Mouse (Mus musculus) MEL (cell line): ENCODE data around the gene Tbx15. TPM values are rescaled to one million over a fixed set of nuclear protein-coding genes. Genes with fewer than 3 reads are reported as not detected.

ENCODE experiments used
- DNase-seq: peaks from one replicate; pipeline ENCODE4 v3.0.0; 2011; ENCODE audit warnings: low read depth, low spot score
- H3K27ac ChIP-seq: 2 replicates; pipeline ENCODE4 v1.5.1; 2012; ENCODE audit warnings: low read depth, mild to moderate bottlenecking, control low read depth, low read length, moderate library complexity; ENCODE audit not compliant: control insufficient read depth
- H3K27me3 ChIP-seq, 2 experiments: fragments of 150-350 bp in 1 of 2; sonication (generic) in 1 of 2; 2 replicates each; pipeline ENCODE4 v1.6.1; 2012; ENCODE audit warnings: low read length in 2 of 2, mild to moderate bottlenecking in 2 of 2, improper control_type of control experiment in 1 of 2, moderate library complexity in 1 of 2; ENCODE audit not compliant: insufficient read depth in 2 of 2, control insufficient read depth in 1 of 2
- H3K36me3 ChIP-seq, 2 experiments: 2 replicates each; pipeline ENCODE4 v1.6.1; 2012 to 2014; ENCODE audit warnings: low read length in 2 of 2, improper control_type of control experiment in 1 of 2, inconsistent platforms in 1 of 2, mild to moderate bottlenecking in 1 of 2; ENCODE audit not compliant: insufficient read depth in 2 of 2, control insufficient read depth in 1 of 2
- H3K4me1 ChIP-seq, 2 experiments: fragments of 150-350 bp in 1 of 2; sonication (generic) in 1 of 2; 2 replicates each; pipeline ENCODE4 v1.6.1; 2012; ENCODE audit warnings: low read length in 2 of 2, improper control_type of control experiment in 1 of 2, mild to moderate bottlenecking in 1 of 2; ENCODE audit not compliant: insufficient read depth in 2 of 2, control insufficient read depth in 1 of 2
- H3K4me3 ChIP-seq, 2 experiments: fragments of 150-350 bp in 1 of 2; sonication (generic) in 1 of 2; 2 replicates each; pipeline ENCODE4 v1.5.1; 2012; ENCODE audit warnings: low read depth in 2 of 2, low read length in 2 of 2, mild to moderate bottlenecking in 2 of 2, moderate library complexity in 2 of 2, control low read depth in 1 of 2, improper control_type of control experiment in 1 of 2; ENCODE audit not compliant: control insufficient read depth in 1 of 2, insufficient read depth in 1 of 2
- H3K79me2 ChIP-seq: 2 replicates; pipeline ENCODE4 v1.6.1; 2012; ENCODE audit warnings: mild to moderate bottlenecking, low read length, moderate library complexity; ENCODE audit not compliant: control insufficient read depth, poor library complexity, insufficient read depth
- H3K9ac ChIP-seq: 2 replicates; pipeline ENCODE4 v1.6.1; 2012; ENCODE audit warnings: low read depth, mild to moderate bottlenecking, control low read depth, low read length, moderate library complexity; ENCODE audit not compliant: control insufficient read depth, poor library complexity, severe bottlenecking
- H3K9me3 ChIP-seq: fragments of 150-350 bp; sonication (generic); replicated peaks from 2 replicates; pipeline ENCODE4 v1.6.1; 2012; ENCODE audit warnings: mild to moderate bottlenecking, low read length, improper control_type of control experiment, moderate library complexity; ENCODE audit not compliant: insufficient read depth
- CHD1 ChIP-seq: IDR thresholded peaks from 2 replicates; pipeline ENCODE4 v1.6.1; 2012; ENCODE audit warnings: low read depth, mild to moderate bottlenecking, inconsistent platforms, low read length, improper control_type of control experiment
- CTCF ChIP-seq, 3 experiments: IDR thresholded peaks in 2 of 3; conservative IDR thresholded peaks in 1 of 3; 2 replicates each; pipeline ENCODE4 v1.5.1; 2011 to 2012; ENCODE audit warnings: low read length in 3 of 3, low read depth in 2 of 3, mild to moderate bottlenecking in 2 of 3, improper control_type of control experiment in 1 of 3, inconsistent platforms in 1 of 3, mixed read lengths in 1 of 3, moderate library complexity in 1 of 3; ENCODE audit not compliant: control insufficient read depth in 1 of 3, insufficient read depth in 1 of 3, poor library complexity in 1 of 3, severe bottlenecking in 1 of 3
- ELF1 ChIP-seq: IDR thresholded peaks from 2 replicates; pipeline ENCODE4 v1.6.1; 2014; ENCODE audit warnings: low read depth, mild to moderate bottlenecking, inconsistent platforms, low read length, improper control_type of control experiment, moderate library complexity
- EP300 ChIP-seq, 2 experiments: IDR thresholded peaks; 2 replicates each; pipeline ENCODE4 v1.6.1; 2011; ENCODE audit warnings: improper control_type of control experiment in 2 of 2, low read length in 2 of 2, low read depth in 1 of 2, mild to moderate bottlenecking in 1 of 2
- ETS1 ChIP-seq: IDR thresholded peaks from 2 replicates; pipeline ENCODE4 v1.6.1; 2012; ENCODE audit warnings: low read depth, mild to moderate bottlenecking, inconsistent platforms, low read length, improper control_type of control experiment, moderate library complexity
- GABPA ChIP-seq: IDR thresholded peaks from 2 replicates; pipeline ENCODE4 v1.6.1; 2012; ENCODE audit warnings: low read depth, mild to moderate bottlenecking, inconsistent platforms, low read length, improper control_type of control experiment, moderate library complexity
- HCFC1 ChIP-seq: IDR thresholded peaks from 2 replicates; pipeline ENCODE4 v1.6.1; 2012; ENCODE audit warnings: low read depth, mild to moderate bottlenecking, inconsistent platforms, low read length, improper control_type of control experiment, moderate library complexity
- MAX ChIP-seq: IDR thresholded peaks from 2 replicates; pipeline ENCODE4 v1.6.1; 2011; ENCODE audit warnings: low read length, improper control_type of control experiment
- MEF2A ChIP-seq: IDR thresholded peaks from 2 replicates; pipeline ENCODE4 v1.6.1; 2014; ENCODE audit warnings: low read depth, mild to moderate bottlenecking, inconsistent platforms, low read length, improper control_type of control experiment; ENCODE audit not compliant: poor library complexity, insufficient replicate concordance, severe bottlenecking; ENCODE audit errors: extremely low read depth
- MXI1 ChIP-seq: IDR thresholded peaks from 2 replicates; pipeline ENCODE4 v1.6.1; 2011; ENCODE audit warnings: mild to moderate bottlenecking, low read depth, low read length, improper control_type of control experiment
- MYB ChIP-seq: IDR thresholded peaks from 2 replicates; pipeline ENCODE4 v1.6.1; 2011; ENCODE audit warnings: mild to moderate bottlenecking, low read depth, low read length, improper control_type of control experiment
- MYC ChIP-seq: IDR thresholded peaks from 2 replicates; pipeline ENCODE4 v1.6.1; 2011; ENCODE audit warnings: low read depth, mild to moderate bottlenecking, low read length, improper control_type of control experiment, moderate library complexity
- NELFE ChIP-seq: IDR thresholded peaks from 2 replicates; pipeline ENCODE4 v1.6.1; 2011; ENCODE audit warnings: low read depth, low read length, improper control_type of control experiment
- NRF1 ChIP-seq: IDR thresholded peaks from 2 replicates; pipeline ENCODE4 v1.6.1; 2014; ENCODE audit warnings: low read depth, mild to moderate bottlenecking, inconsistent platforms, low read length, improper control_type of control experiment, moderate library complexity; ENCODE audit not compliant: poor library complexity, insufficient read depth, severe bottlenecking
- POLR2A ChIP-seq, 2 experiments: IDR thresholded peaks; 2 replicates each; pipeline ENCODE4 v1.6.1; 2011 to 2012; ENCODE audit warnings: low read length in 2 of 2, mild to moderate bottlenecking in 2 of 2, control low read depth in 1 of 2, improper control_type of control experiment in 1 of 2, low read depth in 1 of 2, moderate library complexity in 1 of 2; ENCODE audit not compliant: control insufficient read depth in 1 of 2, insufficient read depth in 1 of 2, poor library complexity in 1 of 2
- POLR2AphosphoS2 ChIP-seq: IDR thresholded peaks from 2 replicates; pipeline ENCODE4 v1.6.1; 2011; ENCODE audit warnings: low read length, improper control_type of control experiment
- POLR2AphosphoS5 ChIP-seq: IDR thresholded peaks from 2 replicates; pipeline ENCODE4 v1.6.1; 2012; ENCODE audit warnings: low read depth, borderline replicate concordance, mild to moderate bottlenecking, inconsistent platforms, low read length, moderate library complexity, mixed read lengths
- RAD21 ChIP-seq: IDR thresholded peaks from 2 replicates; pipeline ENCODE4 v1.6.1; 2011; ENCODE audit warnings: mild to moderate bottlenecking, low read depth, low read length, improper control_type of control experiment
- SMC3 ChIP-seq: IDR thresholded peaks from 2 replicates; pipeline ENCODE4 v1.6.1; 2011; ENCODE audit warnings: low read depth, low read length, improper control_type of control experiment
- TBP ChIP-seq: IDR thresholded peaks from 2 replicates; pipeline ENCODE4 v1.8.0; 2011; ENCODE audit warnings: low read depth, low read length, improper control_type of control experiment
- UBTF ChIP-seq: IDR thresholded peaks from 2 replicates; pipeline ENCODE4 v1.6.1; 2012; ENCODE audit warnings: low read depth, mild to moderate bottlenecking, inconsistent platforms, low read length, improper control_type of control experiment, moderate library complexity, borderline replicate concordance; ENCODE audit not compliant: insufficient read depth
- USF1 ChIP-seq: IDR thresholded peaks from 2 replicates; pipeline ENCODE4 v1.6.1; 2014; ENCODE audit warnings: low read depth, mild to moderate bottlenecking, inconsistent platforms, low read length, improper control_type of control experiment, moderate library complexity
- ZC3H11A ChIP-seq: IDR thresholded peaks from 2 replicates; pipeline ENCODE4 v1.6.1; 2012; ENCODE audit warnings: low read depth, mild to moderate bottlenecking, inconsistent platforms, low read length, improper control_type of control experiment
- ZKSCAN1 ChIP-seq: IDR thresholded peaks from 2 replicates; pipeline ENCODE4 v1.6.1; 2012; ENCODE audit warnings: low read depth, mild to moderate bottlenecking, inconsistent platforms, low read length, improper control_type of control experiment, moderate library complexity
- polyA plus RNA-seq, 2 experiments: library from polyadenylated mRNA; stranded (reverse) in 1 of 2; unstranded in 1 of 2; fragments of >175 nt in 1 of 2; fragments of >200 nt in 1 of 2; gene quantifications; 2 replicates each; pipeline versions ENCODE4 v1.2.1 to v1.2.4; 2012; ENCODE audit warnings: low replicate concordance in 2 of 2, low read depth in 1 of 2; ENCODE audit not compliant: insufficient read length in 2 of 2, insufficient read depth in 1 of 2, missing spikeins in 1 of 2
- total RNA-seq: library from RNA; depleted of rRNA; stranded (reverse); fragments of 300-350 nt; gene quantifications from 2 replicates; pipeline ENCODE4 v1.2.3, GENCODE M21; 2012; rRNA removed

The Tbx15 gene
- total RNA-seq (8.9 and 9.8 TPM in 2 replicates), polyA plus RNA-seq (10 to 100 TPM in 1 of 2 experiments, not detected in 1; 13.0 TPM)

DNA sequence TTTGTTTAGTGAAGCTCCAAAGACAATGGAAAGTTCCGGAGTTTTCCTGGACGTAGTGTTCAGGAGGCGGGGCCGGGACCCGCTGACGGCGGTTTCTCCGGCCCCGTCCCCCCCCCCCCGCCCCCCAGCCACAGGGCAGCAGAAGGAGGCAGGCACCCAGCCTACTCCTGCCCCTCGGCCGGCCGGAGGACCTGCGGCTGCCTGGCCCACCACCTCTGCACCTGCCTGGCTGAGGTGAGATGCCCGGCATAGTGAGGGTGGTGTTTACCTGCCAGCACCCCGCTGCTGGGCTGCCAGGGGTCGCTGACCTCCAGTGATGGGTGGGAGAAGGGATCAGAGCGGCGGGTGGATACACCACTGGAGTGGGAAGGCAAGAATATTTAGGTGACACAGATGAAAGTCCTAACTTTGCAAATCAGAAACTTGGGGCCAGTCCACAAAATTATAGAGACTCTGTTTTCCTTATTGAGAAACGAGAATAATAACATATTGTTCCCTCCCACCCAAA lies at the start of gene Tbx15:
Gene Tbx15 (plus strand): TSS at position 169 of the 508 bp plus-strand sequence.
- Histone ChIP-seq H3K9me3 (no peaks in the 10 kb centered on the region), H3K27ac (no peak within 1 kb of the TSS), H3K9ac (no peak within 1 kb of the TSS), H3K79me2 (no peaks in the 10 kb centered on the region), H3K36me3 (no peaks in the 10 kb centered on the region), H3K4me1 (no peaks in the 10 kb centered on the region), H3K4me3 (no peak within 1 kb of the TSS), H3K27me3 (peaks cover 0 to 2% of the 10 kb centered on the region in 2 experiments; a peak in 2 of 4 replicates)
- DNase-seq: no peak
- TF ChIP-seq UBTF (no peak), USF1 (no peak), EP300 (IDR thresholded peaks at IDR 0.05; ENCODE audit: low read depth in 1 of 2, low read length in 2 of 2) (no peak), GABPA (no peak), ZKSCAN1 (no peak), CHD1 (no peak), MYB (no peak)

GRCm38 (mm10) chr3:99193576-99193975 lies 46.6 kb upstream of the Tbx15 start:
- Histone ChIP-seq H3K9ac (no peak overlapping the region), H3K9me3 (no peaks in the 10 kb centered on the region), H3K36me3 (peaks cover 0 to 2% of the 10 kb centered on the region in 2 experiments; a peak in 1 of 4 replicates), H3K27me3 (no peaks in the 10 kb centered on the region), H3K27ac (no peak overlapping the region), H3K4me1 (no peaks in the 10 kb centered on the region; a peak in 1 of 4 replicates), H3K4me3 (no peak overlapping the region), H3K79me2 (no peaks in the 10 kb centered on the region)
- no peak for DNase-seq
- no peak for TF ChIP-seq SMC3
- TF ChIP-seq ZKSCAN1: no peak
- no peak for TF ChIP-seq POLR2AphosphoS5
- TF ChIP-seq USF1: no peak
- TF ChIP-seq GABPA: no peak
- TF ChIP-seq EP300 (IDR thresholded peaks at IDR 0.05; ENCODE audit: low read depth in 1 of 2, low read length in 2 of 2): no peak
- TF ChIP-seq NRF1: no peak

GRCm38 (mm10) chr3:99203331-99203730 lies 36.9 kb upstream of the Tbx15 start:
- peaks cover 0 to 3% of the 10 kb centered on the region in 2 experiments; a peak in 2 of 4 replicates for H3K4me1 ChIP-seq
- H3K79me2 ChIP-seq: no peaks in the 10 kb centered on the region
- no peak overlapping the region for H3K4me3 ChIP-seq
- no peak overlapping the region for H3K9ac ChIP-seq
- DNase-seq: no peak
- H3K27ac ChIP-seq: no peak overlapping the region
- H3K36me3 ChIP-seq: peaks cover 0 to 8% of the 10 kb centered on the region in 2 experiments; a peak in 3 of 4 replicates
- H3K9me3 ChIP-seq: no peaks in the 10 kb centered on the region; the same call in 1 of the 2 replicates
- no peaks in the 10 kb centered on the region for H3K27me3 ChIP-seq
- TF ChIP-seq MXI1 (no peak), MEF2A (no peak), MAX (no peak), CTCF (IDR thresholded peaks at IDR 0.05 in 2 of 3, conservative IDR thresholded peaks at IDR 0.05 in 1 of 3; ENCODE audit: control insufficient read depth in 1 of 3, insufficient read depth in 1 of 3, low read depth in 2 of 3, low read length in 3 of 3, poor library complexity in 1 of 3, severe bottlenecking in 1 of 3) (no peak), NELFE (no peak), ZC3H11A (no peak), ETS1 (no peak), ZKSCAN1 (no peak), MYC (no peak), POLR2AphosphoS2 (no peak), POLR2A (IDR thresholded peaks at IDR 0.05; ENCODE audit: control insufficient read depth in 1 of 2, insufficient read depth in 1 of 2, low read depth in 1 of 2, low read length in 2 of 2, poor library complexity in 1 of 2) (no peak), ELF1 (no peak), POLR2AphosphoS5 (no peak), TBP (no peak), HCFC1 (no peak), RAD21 (no peak)
